ENCODE assay signal across 23 mouse cellular contexts in genomic region chr13:59859515-59859914, GRCm38 (mm10). TPM values are rescaled to one million over a fixed set of nuclear protein-coding genes. Genes with fewer than 3 reads are reported as not detected.
DNase-seq lines count a peak whose midpoint lies in the region; ATAC-seq and TF ChIP-seq lines count a peak whose summit lies in the region.
"Had no signal": no experiment of that assay in that cellular context is flagged by ENCODE, and none has a peak within 500 bp of the region (broad histone marks: within the 10 kb centered on the region; RNA-seq: fewer than 3 reads in every experiment).

No protein-coding gene starts in this region.

- H3K36me3 ChIP-seq in forebrain, postnatal 0 days (ENCODE audit: insufficient read depth), result no peaks in the 10 kb centered on the region
- H3K36me3 ChIP-seq in forebrain, embryonic 10.5 days (replicated peaks), result no peaks in the 10 kb centered on the region
- H3K36me3 ChIP-seq in lung, embryonic 16.5 days (ENCODE audit: control insufficient read depth, insufficient read depth, low read length), result no peaks in the 10 kb centered on the region
- H3K36me3 ChIP-seq in limb, embryonic 14.5 days (ENCODE audit: control insufficient read depth, insufficient read depth, low read length), result no peaks in the 10 kb centered on the region
- no peaks in the 10 kb centered on the region for H3K36me3 ChIP-seq in intestine, postnatal 0 days (ENCODE audit: control insufficient read depth, insufficient read depth)
- H3K36me3 ChIP-seq: forebrain, embryonic 15.5 days; G1E; heart, embryonic 12.5 days; hindbrain, embryonic 13.5 days; intestine, embryonic 15.5 days; liver, embryonic 12.5 days; midbrain, embryonic 10.5 days had no signal

- H3K4me3 ChIP-seq in forebrain, postnatal 0 days (ENCODE audit: low read depth, low read length), result no peak overlapping the region
- H3K4me3 ChIP-seq in forebrain, embryonic 10.5 days, result no peak overlapping the region
- no peak overlapping the region for H3K4me3 ChIP-seq in lung, embryonic 16.5 days (ENCODE audit: low read length)
- no peak overlapping the region for H3K4me3 ChIP-seq in limb, embryonic 14.5 days (replicated peaks; ENCODE audit: low read length)
- no peak overlapping the region for H3K4me3 ChIP-seq in intestine, postnatal 0 days (ENCODE audit: low read depth, low read length)
- H3K4me3 ChIP-seq: forebrain, embryonic 15.5 days; heart, embryonic 12.5 days; hindbrain, embryonic 13.5 days; intestine, embryonic 15.5 days; liver, embryonic 12.5 days; midbrain, embryonic 10.5 days had no signal

- no peak for TF ChIP-seq POLR2A in limb, embryonic 14.5 days (IDR thresholded peaks at IDR 0.05; ENCODE audit: borderline replicate concordance, extremely low read depth, insufficient read depth, insufficient read length)

- no peaks in the 10 kb centered on the region for H3K27me3 ChIP-seq in forebrain, postnatal 0 days (ENCODE audit: insufficient read depth, low read length)
- H3K27me3 ChIP-seq in forebrain, embryonic 10.5 days (ENCODE audit: poor library complexity, severe bottlenecking), result peaks cover 10% of the 10 kb centered on the region
- no peaks in the 10 kb centered on the region for H3K27me3 ChIP-seq in lung, embryonic 16.5 days (ENCODE audit: control insufficient read depth, insufficient read depth, low read depth, low read length)
- H3K27me3 ChIP-seq in limb, embryonic 14.5 days (ENCODE audit: control insufficient read depth, insufficient read depth, low read length), result no peaks in the 10 kb centered on the region
- no peaks in the 10 kb centered on the region for H3K27me3 ChIP-seq in intestine, postnatal 0 days (replicated peaks; ENCODE audit: control insufficient read depth, insufficient read depth, low read length)
- H3K27me3 ChIP-seq: forebrain, embryonic 15.5 days; intestine, embryonic 15.5 days had no signal

- WGBS in forebrain, postnatal 0 days, result 63% methylated on average over 7 of the region's 7 CpGs
- WGBS in forebrain, embryonic 10.5 days, result 90% methylated on average over 7 of the region's 7 CpGs
- 31% methylated on average over 7 of the region's 7 CpGs for WGBS in lung, embryonic 16.5 days
- 62% methylated on average over 7 of the region's 7 CpGs for WGBS in limb, embryonic 14.5 days
- WGBS in intestine, postnatal 0 days, result 79% methylated on average over 7 of the region's 7 CpGs

- TF ChIP-seq CTCF in forebrain, postnatal 0 days (IDR thresholded peaks at IDR 0.05; ENCODE audit: low read depth), result no peak
- TF ChIP-seq CTCF in intestine, postnatal 0 days (IDR thresholded peaks at IDR 0.05; ENCODE audit: low read depth), result no peak

- H3K27ac ChIP-seq in forebrain, postnatal 0 days (ENCODE audit: low read depth, low read length), result no peak overlapping the region
- no peak overlapping the region for H3K27ac ChIP-seq in forebrain, embryonic 10.5 days
- H3K27ac ChIP-seq in lung, embryonic 16.5 days (ENCODE audit: low read length), result no peak overlapping the region
- H3K27ac ChIP-seq in limb, embryonic 14.5 days (replicated peaks; ENCODE audit: low read depth, low read length), result no peak overlapping the region
- no peak overlapping the region for H3K27ac ChIP-seq in intestine, postnatal 0 days (ENCODE audit: low read depth, low read length)
- H3K27ac ChIP-seq: forebrain, embryonic 15.5 days; hindbrain, embryonic 13.5 days; intestine, embryonic 15.5 days; liver, embryonic 12.5 days; macrophage; midbrain, embryonic 10.5 days had no signal

- peak; percentile 63 for ATAC-seq in forebrain, postnatal 0 days
- peak; percentile 71 for ATAC-seq in lung, embryonic 16.5 days (ENCODE audit: low read depth)
- no peak for ATAC-seq in limb, embryonic 14.5 days (ENCODE audit: low FRiP score, low read depth)
- no peak for ATAC-seq in intestine, postnatal 0 days
- ATAC-seq: forebrain, embryonic 15.5 days; intestine, embryonic 15.5 days; liver, embryonic 12.5 days had no signal

- no peak overlapping the region for H3K4me2 ChIP-seq in forebrain, postnatal 0 days (ENCODE audit: low read depth)
- H3K4me2 ChIP-seq in lung, embryonic 16.5 days (ENCODE audit: low read depth, low read length), result no peak overlapping the region
- no peak overlapping the region for H3K4me2 ChIP-seq in limb, embryonic 14.5 days (replicated peaks; ENCODE audit: low read depth, low read length, severe bottlenecking)
- H3K4me2 ChIP-seq in intestine, postnatal 0 days (replicated peaks; ENCODE audit: low read depth), result no peak overlapping the region
- H3K4me2 ChIP-seq: forebrain, embryonic 15.5 days; heart, embryonic 12.5 days; hindbrain, embryonic 13.5 days; intestine, embryonic 15.5 days; liver, embryonic 12.5 days had no signal

- H3K4me1 ChIP-seq in forebrain, postnatal 0 days (ENCODE audit: insufficient read depth), result no peaks in the 10 kb centered on the region
- H3K4me1 ChIP-seq in forebrain, embryonic 10.5 days, result no peaks in the 10 kb centered on the region
- H3K4me1 ChIP-seq in lung, embryonic 16.5 days (replicated peaks; ENCODE audit: control insufficient read depth, insufficient read depth, low read length), result no peaks in the 10 kb centered on the region
- 0 out of 2 replicates have a peak, but pooled peaks cover 3% of the 10 kb centered on the region for H3K4me1 ChIP-seq in limb, embryonic 14.5 days (ENCODE audit: control insufficient read depth, insufficient read depth, low read length)
- no peaks in the 10 kb centered on the region for H3K4me1 ChIP-seq in intestine, postnatal 0 days (replicated peaks; ENCODE audit: control insufficient read depth, insufficient read depth, low read length)
- H3K4me1 ChIP-seq: forebrain, embryonic 15.5 days; heart, embryonic 12.5 days; hindbrain, embryonic 13.5 days; intestine, embryonic 15.5 days; liver, embryonic 12.5 days; midbrain, embryonic 10.5 days had no signal

- no peaks in the 10 kb centered on the region for H3K9me3 ChIP-seq in forebrain, postnatal 0 days (ENCODE audit: low read length)
- no peaks in the 10 kb centered on the region for H3K9me3 ChIP-seq in forebrain, embryonic 10.5 days
- H3K9me3 ChIP-seq in lung, embryonic 16.5 days (ENCODE audit: control insufficient read depth, low read length), result no peaks in the 10 kb centered on the region
- H3K9me3 ChIP-seq in limb, embryonic 14.5 days (ENCODE audit: control insufficient read depth, low read length), result no peaks in the 10 kb centered on the region; the same call in 1 of the 2 replicates
- H3K9me3 ChIP-seq in intestine, postnatal 0 days (ENCODE audit: control insufficient read depth), result no peaks in the 10 kb centered on the region
- H3K9me3 ChIP-seq: forebrain, embryonic 15.5 days; G1E; heart, embryonic 12.5 days; intestine, embryonic 15.5 days; liver, embryonic 12.5 days had no signal

- no peak overlapping the region for H3K9ac ChIP-seq in forebrain, postnatal 0 days
- no peak overlapping the region for H3K9ac ChIP-seq in lung, embryonic 16.5 days (ENCODE audit: low read length)
- H3K9ac ChIP-seq in limb, embryonic 14.5 days (ENCODE audit: low read depth, low read length, severe bottlenecking), result no peak overlapping the region
- no peak overlapping the region for H3K9ac ChIP-seq in intestine, postnatal 0 days (ENCODE audit: low read depth, low read length)
- H3K9ac ChIP-seq: forebrain, embryonic 15.5 days; heart, embryonic 12.5 days; hindbrain, embryonic 13.5 days; intestine, embryonic 15.5 days; liver, embryonic 12.5 days had no signal

- DNase-seq in adrenal gland, adult (ENCODE audit: inconsistent age in 2 of 2, low spot score in 1 of 2), result peak; percentile 65 to 71
- no peak for DNase-seq in adrenal gland, postnatal 25 days
- DNase-seq in forebrain, postnatal 0 days, result no peak
- DNase-seq in forebrain, embryonic 10.5 days (ENCODE audit: extremely low spot score, low spot score), result no peak
- no peak for DNase-seq in lung, postnatal 25 days (ENCODE audit: low spot score)
- peak; percentile 61 for DNase-seq in limb, embryonic 14.5 days (ENCODE audit: low spot score)
- DNase-seq: cerebellum, adult 18-20 months; cerebellum, postnatal 25 days; embryo, embryonic 11 days; heart, adult 11 months; heart, postnatal 14 days; layer of hippocampus, postnatal 36 days; right cerebral cortex, postnatal 25 days had no signal

RNA-seq across cellular contexts. Expression of gene Tut7, which starts 36.6 kb away (rescaled TPM):
- 59.2 and 76.0 TPM in 2 replicates for total RNA-seq in adrenal gland, postnatal 25 days (2021)
- 42.3 and 51.2 TPM in 2 replicates for total RNA-seq in forebrain, postnatal 0 days (2014; rRNA removed)
- polyA plus RNA-seq in forebrain, postnatal 0 days (2015; fragmentation: Nextera tagmentation; extraction: Ambion mirVana), result 26.8 and 36.8 TPM in 2 replicates
- polyA plus RNA-seq in forebrain, embryonic 10.5 days (2016; fragmentation: Nextera tagmentation; extraction: Ambion mirVana), result 39.0 and 40.0 TPM in 2 replicates
- polyA plus RNA-seq in lung, embryonic 16.5 days (2015; fragmentation: Nextera tagmentation; extraction: Ambion mirVana), result 46.8 and 50.7 TPM in 2 replicates
- 32.5 and 39.9 TPM in 2 replicates for polyA plus RNA-seq in limb, embryonic 14.5 days (2012; rRNA removed)
- 45.9 and 51.1 TPM in 2 replicates for polyA plus RNA-seq in limb, embryonic 14.5 days (2014; fragmentation: Nextera tagmentation; extraction: Ambion mirVana)
- 50.1 and 55.4 TPM in 2 replicates for polyA plus RNA-seq in intestine, postnatal 0 days (2015; fragmentation: Nextera tagmentation; extraction: Ambion mirVana)

Comparison
In these comparisons a context has a peak if more than half of its experiments do, and no peak if none do; other contexts are left out.
1. DNase-seq: peak in adrenal gland, adult (2 of 2) and limb, embryonic 14.5 days (single experiment); none in adrenal gland, postnatal 25 days (single experiment), forebrain, postnatal 0 days (single experiment), forebrain, embryonic 10.5 days (single experiment) and lung, postnatal 25 days (single experiment).
2. ATAC-seq: peak in forebrain, postnatal 0 days (single experiment) and lung, embryonic 16.5 days (single experiment); none in limb, embryonic 14.5 days (single experiment) and intestine, postnatal 0 days (single experiment).